Mouse (Mus musculus) olfactory bulb, adult 2 months (tissue): ENCODE measurements around the gene Cdk12.

Experiments
- CTCF ChIP-seq: fragments of 200-500 bp; IDR thresholded peaks from 2 replicates; pipeline ENCODE4 v1.5.1; 2012; ENCODE audit warnings: low read depth, mild to moderate bottlenecking, low read length, moderate library complexity; ENCODE audit not compliant: insufficient read depth
- POLR2A ChIP-seq: fragments of 200-500 bp; IDR thresholded peaks from 2 replicates; pipeline ENCODE4 v1.6.1; 2012; ENCODE audit warnings: mild to moderate bottlenecking, low read depth, low read length, moderate library complexity; ENCODE audit not compliant: insufficient read depth

DNA sequence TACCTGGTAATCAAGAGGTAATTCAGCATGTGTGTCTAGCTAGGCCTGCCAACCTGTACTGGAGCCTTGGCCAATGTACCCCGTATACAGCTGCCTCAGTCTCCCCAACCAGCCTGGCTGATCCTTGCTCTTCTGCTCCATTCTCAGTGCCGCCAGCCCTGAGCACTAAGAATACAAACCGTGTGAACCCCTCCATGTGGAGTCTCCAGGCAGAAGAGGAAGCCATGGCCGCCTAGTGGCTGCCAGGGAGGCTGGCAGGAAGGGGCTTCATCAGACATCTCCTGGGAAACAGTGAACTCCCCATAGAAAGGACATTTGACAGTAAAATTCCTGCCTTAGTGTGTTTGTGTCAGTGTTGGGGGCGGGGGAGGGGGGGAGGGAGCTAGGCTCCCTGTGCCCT lies 93.4 kb downstream of the Cdk12 start:
- TF ChIP-seq CTCF: peak; percentile 66; the same call in 1 of the 2 replicates
- TF ChIP-seq POLR2A: no peak
